Mouse (Mus musculus) left cerebral cortex, postnatal 25 days (tissue): Measurements from ENCODE around the gene Mag. TPM values are rescaled to one million over a fixed set of nuclear protein-coding genes. Genes with fewer than 3 reads are reported as not detected.
"Not testable (repeated sequence)": the region's sequence is repeated elsewhere in the genome, so short reads cannot be mapped to it uniquely, and the experiment has no call there.

Experiments used
- DNase-seq, 2 experiments: peaks; one replicate each; pipeline ENCODE4 v3.0.0; 2022; ENCODE audit warnings: low spot score in 2 of 2, mixed read lengths in 1 of 2
- intact Hi-C: fragments of 180-260 bp; cut with DNase I; formaldehyde crosslinking; loops from one replicate; pipeline ENCODE4 v1.15.1; 2025
- total RNA-seq, 2 experiments: library from RNA; stranded (reverse); gene quantifications; 2 replicates each; pipeline ENCODE4 v1.2.3; 2021

Mag gene
- total RNA-seq, 2 experiments from 2014 or later: 152 to 176 TPM

DNA sequence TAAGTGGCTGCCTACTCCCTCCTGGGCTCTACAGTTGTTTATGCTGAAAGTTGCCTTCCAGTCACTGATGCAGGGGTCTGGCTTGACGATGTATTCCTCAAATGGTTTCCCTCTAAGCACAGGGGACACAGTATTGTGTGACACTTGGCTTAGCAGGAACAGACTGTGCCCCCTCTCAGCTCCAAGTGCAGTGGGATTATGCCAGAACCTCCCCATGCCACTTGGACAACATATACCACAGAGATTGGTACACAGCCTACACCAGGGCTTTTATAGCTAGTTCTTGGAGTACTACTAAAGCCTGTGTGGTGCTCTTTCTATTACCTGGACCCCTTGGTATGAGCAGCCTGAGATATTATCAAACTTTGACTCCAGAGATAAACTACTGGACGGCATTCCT lies 30.0 kb upstream of the Mag start:
- intact Hi-C loops, DNase-seq: not testable (repeated sequence)

DNA sequence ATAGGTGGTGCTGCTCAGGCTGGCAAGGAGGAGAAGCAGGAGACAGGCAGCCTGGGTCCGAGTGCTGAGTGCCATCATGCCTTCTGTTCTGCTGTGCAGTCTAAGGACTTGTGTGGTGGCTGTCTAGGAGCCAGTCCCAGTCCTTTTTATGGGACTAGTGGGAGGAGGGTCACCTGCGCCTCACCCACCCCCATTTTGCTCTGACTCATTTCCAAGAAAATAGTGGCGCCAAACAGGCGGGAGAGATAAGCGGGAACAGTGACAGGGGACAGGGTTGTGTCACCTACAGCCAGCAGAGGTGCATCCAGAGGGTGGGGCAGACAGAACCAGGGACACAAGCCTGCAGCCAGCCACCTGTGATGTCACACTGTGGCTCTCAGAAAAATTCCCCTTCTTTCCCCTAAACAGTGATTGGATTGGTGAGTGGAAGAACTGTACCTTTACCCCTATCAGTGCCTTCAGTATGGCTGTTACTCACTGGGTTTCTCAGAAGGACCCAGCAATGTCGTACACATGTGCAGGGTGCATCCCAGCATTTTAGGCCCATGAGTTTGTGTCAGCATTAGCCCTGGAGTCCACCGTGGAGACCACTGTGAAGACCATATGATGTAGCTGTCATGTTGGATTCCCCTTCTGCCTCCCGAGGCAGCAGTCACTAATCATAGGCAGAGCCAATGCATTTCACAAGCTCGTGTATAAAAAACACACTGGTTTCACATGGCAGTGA lies 29.4 kb upstream of the Mag start, which contains the start of gene Hamp:
Gene Hamp, minus strand, starts transcription at position 124 of the 727 bp plus-strand sequence.
- DNase-seq: no peak
- intact Hi-C loops: no loop called here

DNA sequence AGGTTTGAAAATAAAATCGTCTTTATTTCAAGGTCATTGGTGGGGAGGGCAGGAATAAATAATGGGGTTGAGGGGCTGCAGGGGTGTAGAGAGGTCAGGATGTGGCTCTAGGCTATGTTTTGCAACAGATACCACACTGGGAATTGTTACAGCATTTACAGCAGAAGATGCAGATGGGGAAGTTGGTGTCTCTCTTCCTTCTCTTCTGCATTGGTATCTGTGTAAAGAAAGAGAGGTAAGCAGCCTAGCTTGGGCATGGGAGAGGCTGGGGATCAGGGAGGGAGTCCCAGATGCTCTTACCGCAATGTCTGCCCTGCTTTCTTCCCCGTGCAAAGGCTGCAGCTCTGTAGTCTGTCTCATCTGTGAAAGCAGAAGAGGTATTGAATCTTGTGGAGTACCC lies 27.7 kb upstream of the Mag start:
- DNase-seq, intact Hi-C loops: not testable (repeated sequence)

DNA sequence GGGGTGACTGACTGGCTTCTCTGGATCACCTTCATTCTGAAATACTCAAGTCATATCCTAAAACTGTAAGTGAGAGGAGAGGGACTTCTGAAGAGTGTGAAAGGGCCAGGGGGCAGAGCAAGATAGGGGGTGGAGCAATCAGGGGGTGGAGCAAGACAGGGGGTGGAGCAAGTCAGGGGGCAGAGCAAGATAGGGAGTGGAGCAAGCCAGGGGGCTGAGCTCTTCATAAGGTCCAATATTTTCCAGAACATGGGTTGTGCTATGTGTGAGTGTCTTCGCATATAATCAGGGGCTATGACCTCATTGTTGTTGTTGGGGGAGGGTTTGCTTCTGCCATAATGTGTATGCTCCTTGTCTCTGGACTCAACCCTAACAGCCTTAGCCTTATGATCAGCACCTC lies 25.4 kb upstream of the Mag start:
- intact Hi-C loops, DNase-seq: not testable (repeated sequence)

DNA sequence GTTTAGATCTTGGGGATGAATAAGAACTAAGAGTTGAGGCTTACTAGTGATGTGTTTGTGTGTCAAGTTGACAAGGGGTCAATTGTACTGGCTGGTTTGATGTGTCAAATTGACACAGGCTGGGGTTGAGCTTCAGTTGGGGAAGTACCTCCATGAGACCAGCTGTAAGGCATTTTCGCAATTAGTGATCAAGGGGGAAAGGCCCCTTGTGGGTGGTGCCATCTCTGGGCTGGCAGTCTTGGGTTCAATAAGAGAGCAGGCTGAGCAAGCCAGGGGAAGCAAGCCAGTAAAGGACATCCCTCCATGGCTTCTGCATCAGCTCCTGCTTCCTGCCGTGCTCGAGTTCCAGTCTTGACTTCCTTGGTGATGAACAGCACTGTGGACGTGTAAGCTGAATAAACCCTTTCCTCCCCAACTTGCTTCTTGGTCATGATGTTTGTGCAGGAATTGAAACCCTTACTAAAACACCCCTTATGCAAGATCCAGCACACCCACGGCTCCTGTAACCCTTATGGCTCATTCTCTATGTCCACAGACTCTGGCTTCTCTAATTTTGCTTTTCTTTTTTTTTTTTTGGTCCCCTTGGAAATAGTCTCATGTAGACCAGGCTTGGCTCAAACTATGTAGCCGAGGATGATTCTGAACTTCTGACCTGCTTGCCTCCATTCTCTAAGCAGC lies 20.9 kb upstream of the Mag start:
- DNase-seq, intact Hi-C loops: not testable (repeated sequence)

DNA sequence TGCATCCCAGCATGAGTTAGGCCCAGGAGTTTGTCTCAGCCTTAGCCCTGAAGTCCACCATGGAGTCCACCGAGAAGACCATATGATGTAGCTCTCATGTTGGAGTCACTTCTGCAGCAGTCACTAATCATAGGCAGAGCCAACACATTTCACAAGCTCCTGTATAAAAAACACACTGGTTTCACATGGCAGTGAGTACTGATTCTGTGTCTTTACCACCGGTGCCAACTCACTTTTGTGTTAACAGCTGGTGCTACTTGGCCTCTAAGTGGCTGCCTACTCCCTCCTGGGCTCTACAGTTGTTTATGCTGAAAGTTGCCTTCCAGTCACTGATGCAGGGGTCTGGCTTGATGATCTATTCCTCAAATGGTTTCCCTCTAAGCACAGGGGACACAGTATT lies 9.9 kb upstream of the Mag start, which contains the start of gene Hamp2:
Gene Hamp2, minus strand, starts transcription at position 101 of the 400 bp plus-strand sequence.
- DNase-seq, intact Hi-C loops: not testable (repeated sequence)

DNA sequence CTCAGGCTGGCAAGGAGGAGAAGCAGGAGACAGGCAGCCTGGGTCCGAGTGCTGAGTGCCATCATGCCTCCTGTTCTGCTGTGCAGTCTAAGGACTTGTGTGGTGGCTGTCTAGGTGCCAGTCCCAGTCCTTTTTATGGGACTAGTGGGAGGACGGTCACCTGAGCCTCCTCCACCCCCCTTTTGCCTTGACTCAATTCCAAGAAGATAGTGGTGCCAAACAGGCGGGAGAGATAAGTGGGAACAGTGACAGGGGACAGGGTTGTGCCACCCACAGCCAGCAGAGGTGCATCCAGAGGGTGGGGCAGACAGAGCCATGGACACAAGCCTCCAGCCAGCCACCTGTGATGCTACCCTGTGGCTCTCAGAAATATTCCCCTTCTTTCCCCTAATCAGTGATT lies 9.4 kb upstream of the Mag start:
- intact Hi-C loops: no loop called here
- DNase-seq: no peak

DNA sequence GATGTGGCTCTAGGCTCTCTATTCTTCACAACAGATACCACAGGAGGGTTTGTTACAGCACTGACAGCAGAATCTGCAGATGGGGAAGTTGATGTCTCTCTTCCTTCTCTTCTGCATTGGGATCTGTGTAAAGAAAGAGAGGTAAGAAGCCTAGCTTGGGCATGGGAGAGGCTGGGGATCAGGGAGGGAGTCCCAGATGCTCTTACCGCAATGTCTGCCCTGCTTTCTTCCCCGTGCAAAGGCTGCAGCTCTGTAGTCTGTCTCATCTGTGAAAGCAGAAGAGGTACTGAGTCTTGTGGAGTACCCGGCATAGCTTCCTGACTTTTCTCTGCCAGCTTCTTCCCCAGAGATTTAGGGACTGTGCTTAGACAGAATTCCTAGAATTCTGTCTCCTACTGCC lies 7.8 kb upstream of the Mag start:
- DNase-seq, intact Hi-C loops: not testable (repeated sequence)

DNA sequence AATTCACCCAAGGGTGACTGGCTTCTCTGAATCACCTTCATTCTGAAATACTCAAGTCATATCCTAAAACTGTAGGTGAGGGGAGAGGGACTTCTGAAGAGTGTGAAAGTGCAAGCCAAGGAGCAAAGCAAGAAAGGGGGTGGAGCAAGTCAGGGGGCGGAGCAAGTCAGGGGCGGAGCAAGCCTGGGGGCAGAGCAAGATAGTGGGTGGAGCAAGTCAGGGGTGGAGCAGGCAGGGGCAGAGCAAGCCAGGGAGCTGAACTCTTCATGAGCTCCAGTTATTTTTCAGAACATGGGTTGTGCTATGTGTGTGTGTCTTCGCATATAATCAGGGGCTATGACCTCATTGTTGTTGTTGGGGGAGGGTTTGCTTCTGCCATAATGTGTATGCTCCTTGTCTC lies 5.5 kb upstream of the Mag start:
- intact Hi-C loops: no loop called here
- no peak for DNase-seq

DNA sequence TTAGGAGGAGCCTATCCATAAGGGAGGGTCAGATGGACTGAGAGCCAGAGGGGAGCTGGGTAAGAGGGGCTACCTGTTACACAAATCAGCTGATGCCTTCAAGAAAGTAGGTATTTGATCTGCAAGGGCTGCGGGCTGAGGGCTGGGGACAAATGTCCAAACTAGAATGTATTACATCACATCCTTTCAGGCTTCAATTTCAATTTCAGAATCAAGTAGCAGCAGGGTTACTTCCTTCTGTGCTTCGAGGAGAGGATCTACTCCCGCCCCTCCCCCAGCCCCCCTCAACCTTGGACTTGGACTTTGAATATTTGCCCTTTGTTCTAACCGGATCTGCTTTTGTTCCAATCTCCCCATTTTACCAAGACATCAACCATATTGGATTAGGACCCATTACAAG lies 2.5 kb upstream of the Mag start:
- intact Hi-C loops: no loop called here
- no peak for DNase-seq

DNA sequence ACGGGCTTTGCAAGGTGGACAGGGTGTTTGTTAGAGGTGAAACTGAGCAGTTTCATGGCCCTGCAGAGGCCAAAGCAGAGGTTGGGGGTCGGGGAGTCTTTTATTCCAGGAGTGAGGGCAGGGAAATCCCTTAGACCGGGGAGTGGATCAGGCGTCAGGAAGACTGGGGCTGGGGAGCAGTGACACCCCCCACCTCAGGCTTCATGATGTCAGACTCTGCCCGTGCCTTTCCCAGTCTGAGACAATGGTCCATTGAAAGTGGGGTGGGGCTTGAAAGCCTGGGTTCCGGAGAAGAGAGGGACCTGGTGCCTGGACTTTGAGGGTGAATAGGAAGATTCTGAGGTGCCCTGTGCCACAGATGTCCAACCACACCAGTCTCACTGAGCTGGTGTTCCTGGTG lies 2.0 kb upstream of the Mag start:
- no peak for DNase-seq
- intact Hi-C loops: no loop called here

DNA sequence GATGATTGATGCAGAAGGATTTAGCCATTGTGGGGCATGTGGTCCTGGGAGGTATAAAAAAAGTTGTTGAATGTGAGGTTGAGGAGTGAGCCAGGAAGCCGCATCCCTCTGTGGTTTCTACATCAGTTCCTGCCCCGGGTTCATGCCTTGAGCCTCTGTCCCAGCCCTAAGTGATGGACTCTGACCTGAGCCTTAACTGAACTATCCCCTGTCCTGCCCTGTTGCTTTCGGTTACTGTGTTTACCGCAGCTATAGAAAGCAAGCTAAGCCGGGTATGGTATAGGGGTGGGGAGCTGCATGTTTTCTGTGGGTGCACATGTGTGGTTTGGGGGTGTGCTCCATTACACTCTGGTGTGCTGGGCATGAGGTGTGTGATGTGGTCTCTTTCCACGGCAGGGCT lies 4.9 kb downstream of the Mag start:
- DNase-seq: no peak
- intact Hi-C loops: no loop called here

DNA sequence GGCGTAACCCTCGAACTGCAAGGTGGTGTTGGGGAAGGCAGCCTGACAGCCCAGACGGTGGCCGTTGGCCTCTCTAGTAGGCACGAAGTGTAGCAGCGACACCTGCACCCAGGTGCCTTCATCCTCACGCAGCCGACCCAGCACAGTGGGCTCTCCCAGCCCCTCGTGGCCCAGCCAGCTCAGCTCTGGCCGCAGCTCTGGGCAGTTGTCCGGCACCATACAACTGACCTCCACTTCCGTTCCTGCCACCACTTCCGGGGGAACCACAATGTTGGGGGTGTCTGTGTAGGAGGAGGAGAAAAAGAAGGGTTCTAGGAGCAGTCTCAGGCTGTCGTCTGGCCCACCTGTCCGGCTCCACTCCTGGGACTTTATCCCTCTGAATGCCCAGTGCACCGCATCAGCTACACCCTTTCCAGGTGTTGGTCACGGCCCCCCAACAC lies 5.7 kb downstream of the Mag start:
- intact Hi-C loops: no loop called here
- DNase-seq: no peak

DNA sequence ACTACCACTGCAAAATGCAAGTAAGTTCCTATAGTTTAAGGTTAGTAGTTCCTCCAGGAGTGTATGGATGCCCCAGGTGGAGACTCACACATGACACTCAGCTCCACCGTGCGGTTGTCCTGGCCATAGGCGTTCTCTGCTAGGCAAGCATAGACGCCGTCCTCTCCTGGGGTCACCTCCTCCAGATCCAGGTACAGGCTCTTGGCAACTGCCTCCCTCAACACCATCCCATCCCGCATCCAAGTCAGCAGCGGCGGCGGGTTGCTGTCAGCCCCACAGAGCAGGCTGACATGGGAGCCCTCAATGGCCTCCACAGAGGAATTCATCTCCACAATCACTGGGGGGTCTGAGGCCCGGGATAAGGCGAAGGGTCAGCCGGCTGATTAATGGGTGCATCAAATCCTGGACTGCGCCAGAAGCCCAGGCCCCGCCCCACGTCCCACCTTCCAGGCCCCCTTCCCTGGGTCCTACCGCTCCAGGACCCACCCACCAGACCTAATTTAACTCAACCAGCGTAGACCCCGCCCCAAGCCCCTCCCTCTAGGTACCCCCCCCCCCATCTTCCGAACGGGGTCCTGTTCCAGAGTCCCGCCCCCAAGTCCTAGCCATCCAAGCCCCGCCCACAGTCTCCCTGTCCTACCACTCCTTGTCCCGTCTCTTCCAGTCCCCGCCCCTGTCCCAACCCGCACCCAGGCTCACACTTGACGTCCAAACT lies 6.2 kb downstream of the Mag start:
- no peak for DNase-seq
- intact Hi-C loops: no loop called here

DNA sequence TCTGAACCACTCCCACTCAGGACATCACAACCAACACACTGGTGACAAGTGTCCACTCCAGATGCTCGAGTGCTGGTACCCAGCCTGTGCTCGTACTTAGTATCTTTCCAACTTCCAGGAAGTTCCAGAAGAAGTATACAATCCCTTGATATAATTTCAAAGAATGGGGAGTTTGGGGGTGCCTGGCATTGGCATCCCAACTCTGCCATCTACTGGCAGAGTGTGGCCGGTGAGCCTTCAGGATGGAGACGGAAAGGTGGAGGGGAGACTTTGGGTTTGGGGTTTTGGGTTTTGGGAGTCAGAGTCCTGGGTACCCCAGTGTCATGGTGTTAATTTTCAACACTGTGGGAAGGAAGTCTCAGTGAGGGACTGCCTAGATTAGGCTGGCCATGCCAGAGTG lies 10.6 kb downstream of the Mag start:
- DNase-seq: peak; percentile 36 to 44
- intact Hi-C loops: no loop called here

DNA sequence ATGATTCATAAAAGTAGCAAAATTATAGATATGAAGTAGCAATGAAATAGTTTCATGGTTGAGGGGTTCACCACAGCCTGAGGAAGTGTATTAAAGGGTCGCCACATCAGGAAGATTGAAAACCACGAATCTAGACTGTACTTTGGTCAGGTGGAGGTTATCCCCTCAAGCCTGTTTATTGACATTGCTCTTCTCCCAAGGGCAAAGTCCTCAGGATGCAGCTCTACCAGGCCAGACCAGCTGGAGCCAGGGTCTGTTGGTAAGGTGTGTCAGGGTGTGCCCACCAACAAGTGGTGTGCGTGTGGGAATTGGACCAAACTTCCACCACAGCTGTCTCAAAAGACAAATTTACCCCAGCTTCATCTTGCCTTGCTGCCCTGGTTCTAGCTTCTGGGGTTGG lies 19.5 kb downstream of the Mag start:
- intact Hi-C loops: no loop called here
- no peak for DNase-seq

DNA sequence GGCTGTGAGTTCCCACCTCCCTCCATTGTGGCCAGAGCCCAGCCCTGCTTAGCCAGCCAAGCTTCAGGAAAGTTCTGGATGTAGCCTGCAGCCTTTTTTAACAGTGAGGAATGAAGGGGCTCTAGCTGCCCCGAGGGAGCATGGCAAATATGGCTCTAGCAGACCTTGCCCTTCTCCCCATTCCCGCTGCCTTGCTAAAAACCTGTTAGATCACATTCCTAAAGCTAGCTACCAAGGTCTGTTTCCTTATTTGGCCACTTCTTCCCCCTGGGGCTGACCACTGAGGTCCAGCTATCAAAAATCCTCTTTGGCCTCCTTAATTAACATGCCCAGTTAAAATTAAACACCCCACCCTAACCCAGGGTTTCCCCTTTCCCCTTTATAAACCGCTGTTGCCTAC lies 22.2 kb downstream of the Mag start:
- intact Hi-C loops: no loop called here
- no peak for DNase-seq

DNA sequence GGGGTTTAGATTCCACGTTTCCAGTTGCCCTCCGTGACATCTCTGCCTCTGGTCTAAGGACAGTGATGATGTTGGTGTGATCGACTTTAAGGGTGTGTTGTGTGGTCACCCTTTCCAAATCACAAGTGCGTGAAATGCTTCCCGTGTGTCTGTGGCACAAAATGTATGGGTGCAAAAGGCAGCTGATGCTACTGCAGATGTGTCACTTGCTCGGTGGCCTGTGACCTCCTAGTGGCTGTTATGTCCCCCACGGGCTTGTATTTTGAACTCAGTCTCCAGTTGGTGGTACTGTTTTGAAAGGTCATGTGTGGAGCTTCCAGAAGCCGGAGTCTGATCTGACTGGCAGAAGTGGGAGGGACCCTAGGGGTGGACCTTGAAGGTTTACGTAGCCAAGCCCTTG lies 22.9 kb downstream of the Mag start:
- no peak for DNase-seq
- intact Hi-C loops: no loop called here

DNA sequence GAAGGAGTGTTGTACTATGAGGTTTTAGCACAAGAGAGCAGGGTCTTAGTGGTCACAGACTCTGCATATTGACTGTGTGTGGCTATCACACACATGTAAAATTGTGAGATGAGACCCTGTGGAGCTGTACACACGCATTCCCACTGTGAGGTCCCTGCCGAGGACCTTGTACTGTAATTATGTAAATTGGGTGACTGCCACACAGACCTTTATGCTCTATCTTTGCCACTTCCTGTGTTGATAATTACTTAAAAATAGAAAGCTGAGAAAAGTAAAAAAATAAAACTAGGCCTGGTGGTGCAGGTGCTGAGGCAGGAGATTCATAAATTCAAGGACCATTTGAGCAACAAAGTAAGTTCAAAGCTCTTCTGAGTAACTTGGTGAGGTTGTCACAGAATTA lies 24.0 kb downstream of the Mag start:
- intact Hi-C loops: no loop called here
- no peak for DNase-seq

DNA sequence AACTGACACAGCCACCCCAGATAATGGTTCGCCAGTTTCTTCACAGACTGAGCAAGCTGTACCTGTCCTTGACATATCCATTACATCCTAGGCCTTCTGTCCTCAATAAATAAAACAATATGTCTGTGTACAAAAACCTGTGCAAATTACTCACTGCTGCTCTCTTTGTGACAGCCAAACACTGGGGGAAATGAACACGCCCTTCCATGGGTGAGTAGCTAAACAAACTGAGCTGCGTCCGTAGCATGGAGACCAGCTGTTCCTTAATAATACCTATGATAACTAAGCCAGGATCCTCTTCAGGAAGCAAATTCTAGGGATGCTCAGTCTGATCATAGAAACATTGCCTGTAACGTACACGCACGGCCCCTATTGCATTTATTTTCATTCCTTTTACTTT lies 25.9 kb downstream of the Mag start:
- intact Hi-C loops: no loop called here
- no peak for DNase-seq
